Mouse (Mus musculus) heart, adult 2 months (tissue): ENCODE results near the gene Gm9507.

Experiments
- CTCF ChIP-seq: fragments of 200-600 bp; IDR thresholded peaks from 2 replicates; pipeline ENCODE4 v1.8.1; 2022; ENCODE audit warnings: antibody characterized with exemption, mild to moderate bottlenecking, moderate library complexity
- EP300 ChIP-seq: fragments of 200-500 bp; IDR thresholded peaks from 2 replicates; pipeline ENCODE4 v1.6.1; 2011; ENCODE audit warnings: low read depth, low read length, control low read depth; ENCODE audit not compliant: insufficient read depth
- POLR2A ChIP-seq: fragments of 200-500 bp; IDR thresholded peaks from 2 replicates; pipeline ENCODE4 v1.6.1; 2011; ENCODE audit warnings: mild to moderate bottlenecking, low read depth, low read length, control low read depth; ENCODE audit not compliant: insufficient read depth

DNA sequence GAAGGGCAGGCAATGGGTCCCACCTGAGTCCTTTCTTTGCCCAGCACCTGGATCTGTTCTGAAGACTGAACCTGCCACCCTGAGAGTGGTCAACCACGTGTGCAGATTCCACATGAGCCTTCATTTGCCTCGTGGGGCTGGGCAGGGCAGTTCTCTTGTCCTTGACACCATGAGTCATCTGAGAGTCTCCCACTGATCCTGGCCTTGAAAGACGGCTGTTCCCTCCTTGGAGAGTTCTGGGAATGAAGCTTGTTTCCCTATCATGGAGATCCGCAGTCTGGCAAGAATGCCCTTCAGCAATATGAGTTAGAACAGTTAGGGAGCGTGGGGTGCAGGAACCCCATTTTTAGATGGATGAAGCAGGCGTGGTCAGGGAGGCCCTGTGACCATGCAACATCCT lies 27.4 kb upstream of the Gm9507 start:
- no peak for TF ChIP-seq POLR2A
- TF ChIP-seq EP300, result no peak
- TF ChIP-seq CTCF, result no peak
